ENCODE assay signal across 8 mouse cellular contexts in genomic region chr3:131084718-131085561, GRCm38 (mm10). TPM values are rescaled to one million over a fixed set of nuclear protein-coding genes. Genes with fewer than 3 reads are reported as not detected.
A peak's percentile ranks its signal among the peaks of the same experiment; 100 is the strongest.
DNase-seq lines count a peak whose midpoint lies in the region; ATAC-seq and TF ChIP-seq lines count a peak whose summit lies in the region.

No protein-coding gene starts in this region.

- TF ChIP-seq CTCF in E14TG2a.4 (conservative IDR thresholded peaks at IDR 0.05; ENCODE audit: low read length) = no peak

- ATAC-seq in heart, embryonic 11.5 days (replicated peaks; ENCODE audit: insufficient number of reproducible peaks, low FRiP score, low TSS enrichment) = peak; percentile 11; the same call in 1 of the 2 replicates
- peak; percentile 69 for ATAC-seq in hindbrain, embryonic 16.5 days
- ATAC-seq in midbrain, embryonic 14.5 days (ENCODE audit: low FRiP score, low TSS enrichment) = peak; percentile 34; the same call in 1 of the 2 replicates
- no peak for ATAC-seq in monocyte, adult 5-6 weeks (replicated peaks; ENCODE audit: insufficient number of reproducible peaks, low FRiP score, low TSS enrichment, poor library complexity, severe bottlenecking)

- H3K4me2 ChIP-seq in heart, embryonic 11.5 days = peak overlapping the region; percentile 77
- peak overlapping the region; percentile 55 for H3K4me2 ChIP-seq in hindbrain, embryonic 16.5 days (ENCODE audit: low read length)
- peak overlapping the region; percentile 54 for H3K4me2 ChIP-seq in midbrain, embryonic 14.5 days (ENCODE audit: low read length)

- no peaks in the 10 kb centered on the region for H3K27me3 ChIP-seq in heart, embryonic 11.5 days (ENCODE audit: control insufficient read depth, insufficient read depth, low read length)
- H3K27me3 ChIP-seq in E14TG2a.4 (ENCODE audit: insufficient read depth, low read length) = no peaks in the 10 kb centered on the region
- peaks cover 9% of the 10 kb centered on the region; the same call in 1 of the 2 replicates for H3K27me3 ChIP-seq in hindbrain, embryonic 16.5 days (replicated peaks; ENCODE audit: control insufficient read depth, insufficient read depth, low read length)
- no peaks in the 10 kb centered on the region for H3K27me3 ChIP-seq in midbrain, embryonic 14.5 days (ENCODE audit: control insufficient read depth, insufficient read depth, low read length)

- H3K36me3 ChIP-seq in heart, embryonic 11.5 days (ENCODE audit: control insufficient read depth, insufficient read depth, low read length) = no peaks in the 10 kb centered on the region
- no peaks in the 10 kb centered on the region for H3K36me3 ChIP-seq in E14TG2a.4 (ENCODE audit: insufficient read depth, low read length)
- no peaks in the 10 kb centered on the region for H3K36me3 ChIP-seq in hindbrain, embryonic 16.5 days (ENCODE audit: control insufficient read depth, insufficient read depth, low read length)
- H3K36me3 ChIP-seq in midbrain, embryonic 14.5 days (ENCODE audit: control insufficient read depth, insufficient read depth, low read length) = no peaks in the 10 kb centered on the region

- peaks cover 3% of the 10 kb centered on the region for H3K4me1 ChIP-seq in heart, embryonic 11.5 days (ENCODE audit: control insufficient read depth, insufficient read depth, low read length)
- H3K4me1 ChIP-seq in E14TG2a.4 (replicated peaks; ENCODE audit: low read depth, low read length) = peaks cover 38% of the 10 kb centered on the region
- 0 out of 2 replicates have a peak, but pooled peaks cover 2% of the 10 kb centered on the region for H3K4me1 ChIP-seq in hindbrain, embryonic 16.5 days (ENCODE audit: control insufficient read depth, insufficient read depth, low read depth, low read length)
- peaks cover 13% of the 10 kb centered on the region for H3K4me1 ChIP-seq in midbrain, embryonic 14.5 days (ENCODE audit: control insufficient read depth, insufficient read depth, low read length)

- no peak overlapping the region for H3K27ac ChIP-seq in heart, embryonic 11.5 days (ENCODE audit: low read depth, low read length)
- no peak overlapping the region for H3K27ac ChIP-seq in hindbrain, embryonic 16.5 days (ENCODE audit: low read depth, low read length)
- no peak overlapping the region for H3K27ac ChIP-seq in midbrain, embryonic 14.5 days (replicated peaks; ENCODE audit: low read depth, low read length)

- WGBS in heart, embryonic 11.5 days (ENCODE audit: insufficient replicate concordance) = 7% methylated on average over 30 of the region's 30 CpGs
- WGBS in hindbrain, embryonic 16.5 days = 5% methylated on average over 30 of the region's 30 CpGs
- 3% methylated on average over 30 of the region's 30 CpGs for WGBS in midbrain, embryonic 14.5 days

- peak overlapping the region; percentile 50; the same call in 1 of the 2 replicates for H3K9ac ChIP-seq in heart, embryonic 11.5 days (ENCODE audit: low read depth, low read length)
- H3K9ac ChIP-seq in hindbrain, embryonic 16.5 days (ENCODE audit: low read depth, low read length) = no peak overlapping the region; the same call in 1 of the 2 replicates
- peak overlapping the region; percentile 6; the same call in 1 of the 2 replicates for H3K9ac ChIP-seq in midbrain, embryonic 14.5 days (replicated peaks; ENCODE audit: low read length)

- no peak for DNase-seq in heart, adult 8-10 months (ENCODE audit: low spot score)
- peak; percentile 63 for DNase-seq in embryo, embryonic 9.5 days (ENCODE audit: extremely low spot score)
- peak; percentile 77 for DNase-seq in midbrain, embryonic 14.5 days
- DNase-seq in kidney, adult 8-10 months = no peak

- no peaks in the 10 kb centered on the region for H3K9me3 ChIP-seq in heart, embryonic 11.5 days (replicated peaks; ENCODE audit: control insufficient read depth, low read length)
- no peaks in the 10 kb centered on the region for H3K9me3 ChIP-seq in E14TG2a.4 (ENCODE audit: low read length)
- no peaks in the 10 kb centered on the region for H3K9me3 ChIP-seq in hindbrain, embryonic 16.5 days (ENCODE audit: control insufficient read depth, low read length)
- H3K9me3 ChIP-seq in midbrain, embryonic 14.5 days (ENCODE audit: control insufficient read depth, low read length) = no peaks in the 10 kb centered on the region

- H3K4me3 ChIP-seq in heart, embryonic 11.5 days (ENCODE audit: low read depth, low read length) = peak overlapping the region; percentile 31
- peak overlapping the region; percentile 57 for H3K4me3 ChIP-seq in E14TG2a.4 (replicated peaks; ENCODE audit: low read length)
- H3K4me3 ChIP-seq in hindbrain, embryonic 16.5 days (ENCODE audit: low read length) = peak overlapping the region; percentile 33
- H3K4me3 ChIP-seq in midbrain, embryonic 14.5 days (replicated peaks; ENCODE audit: low read depth, low read length) = peak overlapping the region; percentile 31

RNA-seq across cellular contexts. Expression of gene Lef1, which starts 25.3 kb away (rescaled TPM):
- polyA plus RNA-seq in heart, embryonic 11.5 days (2014; fragmentation: Nextera tagmentation; extraction: Ambion mirVana) = 19.6 and 20.8 TPM in 2 replicates
- total RNA-seq in heart, adult 8-10 months (2022) = under 1 TPM in 3 of 4 experiments, not detected in 1; 0.14 to 0.31 (median 0.26) TPM
- 8.0 and 13.0 TPM in 2 replicates for polyA plus RNA-seq in hindbrain, embryonic 16.5 days (2015; fragmentation: Nextera tagmentation; extraction: Ambion mirVana)
- 75.4 and 93.8 TPM in 2 replicates for polyA plus RNA-seq in midbrain, embryonic 14.5 days (2014; fragmentation: Nextera tagmentation; extraction: Ambion mirVana)
- total RNA-seq in monocyte, adult 5-6 weeks (2017) = 4.7 to 20.3 TPM (median 18.9 TPM) in 3 replicates

Comparison
In these comparisons a context has a peak if more than half of its experiments do, and no peak if none do; other contexts are left out.
1. DNase-seq: peak in embryo, embryonic 9.5 days (single experiment) and midbrain, embryonic 14.5 days (single experiment); none in heart, adult 8-10 months (single experiment) and kidney, adult 8-10 months (0 of 2).
2. Peak in every context shown above with its lines, with median percentiles within 50 percentile points of each other: H3K4me2 ChIP-seq and H3K4me3 ChIP-seq.